Mouse (Mus musculus): ENCODE data around the gene Plod1. TPM values are rescaled to one million over a fixed set of nuclear protein-coding genes. Genes with fewer than 3 reads are reported as not detected.

The Plod1 gene
- total and polyA plus RNA-seq, 3 experiments, result 7.2 to 20.8 TPM; not detected in 1

DNA sequence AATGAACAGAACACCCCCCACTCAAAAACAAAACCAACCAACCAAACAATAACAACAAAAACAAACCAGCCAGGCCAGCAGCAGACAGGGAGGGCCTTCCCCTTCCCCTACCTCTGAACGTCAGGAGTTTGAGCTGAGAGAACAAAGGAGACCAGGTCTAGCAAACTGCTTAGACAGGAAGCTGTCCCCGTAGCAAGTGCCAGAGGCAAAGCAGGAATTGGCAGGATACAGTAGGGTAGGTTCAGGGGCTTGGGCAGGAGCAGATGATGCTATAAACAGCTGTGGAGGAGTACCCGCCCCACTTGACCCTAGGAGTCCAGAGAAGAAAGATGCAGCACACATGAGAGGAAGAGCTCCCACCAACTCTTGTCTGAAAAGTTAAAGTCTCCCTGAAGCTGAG is 2.4 kb downstream of the Plod1 start:
- no peak for DNase-seq (ENCODE audit: low read depth, low spot score)
- no peak overlapping the region for H3K4me3 ChIP-seq (ENCODE audit: control insufficient read depth in 1 of 2, insufficient read depth in 1 of 2, low read depth in 2 of 2, low read length in 2 of 2)
- no peak overlapping the region for H3K27ac ChIP-seq (ENCODE audit: control insufficient read depth, low read depth, low read length)
- H3K4me1 ChIP-seq (ENCODE audit: control insufficient read depth in 1 of 2, insufficient read depth in 2 of 2, low read length in 2 of 2), result peaks cover 5 to 12% of the 10 kb centered on the region in 2 experiments
- TF ChIP-seq USF1 (IDR thresholded peaks at IDR 0.05; ENCODE audit: low read depth, low read length) (no peak), ELF1 (IDR thresholded peaks at IDR 0.05; ENCODE audit: low read depth, low read length) (no peak)
- H3K27me3 ChIP-seq (ENCODE audit: control insufficient read depth in 1 of 2, insufficient read depth in 2 of 2, low read length in 2 of 2), result no peaks in the 10 kb centered on the region
- peaks cover 0 to 5% of the 10 kb centered on the region in 2 experiments; a peak in 2 of 4 replicates for H3K36me3 ChIP-seq (ENCODE audit: control insufficient read depth in 1 of 2, insufficient read depth in 2 of 2, low read length in 2 of 2)
- no peaks in the 10 kb centered on the region for H3K9me3 ChIP-seq (replicated peaks; ENCODE audit: insufficient read depth, low read length)
- no peak overlapping the region for H3K9ac ChIP-seq (ENCODE audit: control insufficient read depth, low read depth, low read length, poor library complexity, severe bottlenecking)
- H3K79me2 ChIP-seq (ENCODE audit: control insufficient read depth, insufficient read depth, low read length, poor library complexity), result peaks cover 1% of the 10 kb centered on the region; the same call in 1 of the 2 replicates

GRCm38 (mm10) chr4:147930946-147931345 is 5.6 kb downstream of the Plod1 start:
- Histone ChIP-seq H3K27me3 (ENCODE audit: control insufficient read depth in 1 of 2, insufficient read depth in 2 of 2, low read length in 2 of 2) (no peaks in the 10 kb centered on the region), H3K79me2 (ENCODE audit: control insufficient read depth, insufficient read depth, low read length, poor library complexity) (0 out of 2 replicates have a peak, but pooled peaks cover 1% of the 10 kb centered on the region), H3K9me3 (replicated peaks; ENCODE audit: insufficient read depth, low read length) (no peaks in the 10 kb centered on the region), H3K27ac (ENCODE audit: control insufficient read depth, low read depth, low read length) (no peak overlapping the region), H3K4me1 (ENCODE audit: control insufficient read depth in 1 of 2, insufficient read depth in 2 of 2, low read length in 2 of 2) (peaks cover 0 to 2% of the 10 kb centered on the region in 2 experiments; a peak in 1 of 4 replicates), H3K9ac (ENCODE audit: control insufficient read depth, low read depth, low read length, poor library complexity, severe bottlenecking) (no peak overlapping the region), H3K4me3 (ENCODE audit: control insufficient read depth in 1 of 2, insufficient read depth in 1 of 2, low read depth in 2 of 2, low read length in 2 of 2) (no peak overlapping the region), H3K36me3 (ENCODE audit: control insufficient read depth in 1 of 2, insufficient read depth in 2 of 2, low read length in 2 of 2) (peaks cover 0 to 4% of the 10 kb centered on the region in 2 experiments; a peak in 2 of 4 replicates)
- no peak for TF ChIP-seq ETS1 (IDR thresholded peaks at IDR 0.05; ENCODE audit: low read depth, low read length)
- no peak for TF ChIP-seq MXI1 (IDR thresholded peaks at IDR 0.05; ENCODE audit: low read depth, low read length)
- TF ChIP-seq GATA1 (IDR thresholded peaks at IDR 0.05; ENCODE audit: low read depth, low read length), result no peak
- no peak for TF ChIP-seq SMC3 (IDR thresholded peaks at IDR 0.05; ENCODE audit: low read depth, low read length)
- no peak for TF ChIP-seq HCFC1 (IDR thresholded peaks at IDR 0.05; ENCODE audit: low read depth, low read length)
- no peak for TF ChIP-seq NRF1 (IDR thresholded peaks at IDR 0.05; ENCODE audit: insufficient read depth, low read depth, low read length, poor library complexity, severe bottlenecking)
- TF ChIP-seq POLR2AphosphoS5 (IDR thresholded peaks at IDR 0.05; ENCODE audit: borderline replicate concordance, low read depth, low read length), result no peak
- TF ChIP-seq ELF1 (IDR thresholded peaks at IDR 0.05; ENCODE audit: low read depth, low read length), result no peak
- TF ChIP-seq JUND (IDR thresholded peaks at IDR 0.05; ENCODE audit: low read depth, low read length), result no peak
- TF ChIP-seq KAT2A (conservative IDR thresholded peaks at IDR 0.05; ENCODE audit: low read depth, low read length), result no peak
- no peak for TF ChIP-seq CHD2 (IDR thresholded peaks at IDR 0.05; ENCODE audit: low read length)
- no peak for TF ChIP-seq MAX (IDR thresholded peaks at IDR 0.05; ENCODE audit: low read length)
- TF ChIP-seq ZKSCAN1 (IDR thresholded peaks at IDR 0.05; ENCODE audit: low read depth, low read length), result no peak
- no peak for TF ChIP-seq TBP (IDR thresholded peaks at IDR 0.05; ENCODE audit: low read depth, low read length)
- TF ChIP-seq MEF2A (IDR thresholded peaks at IDR 0.05; ENCODE audit: extremely low read depth, insufficient replicate concordance, low read depth, low read length, poor library complexity, severe bottlenecking), result no peak
- no peak for DNase-seq (ENCODE audit: low read depth, low spot score)

Data from MEL (cell line).